ENCODE assay signal across 10 mouse cellular contexts in genomic region chr10:27387531-27387930, GRCm38 (mm10).
A peak's percentile ranks its signal among the peaks of the same experiment; 100 is the strongest.
DNase-seq lines count a peak whose midpoint lies in the region; ATAC-seq and TF ChIP-seq lines count a peak whose summit lies in the region.
"Had no signal": no experiment of that assay in that cellular context is flagged by ENCODE, and none has a peak within 500 bp of the region (broad histone marks: within the 10 kb centered on the region; RNA-seq: fewer than 3 reads in every experiment).

No protein-coding gene starts in this region.

- no peak overlapping the region for H3K9ac ChIP-seq in heart, embryonic 11.5 days (ENCODE audit: low read depth, low read length)
- no peak overlapping the region for H3K9ac ChIP-seq in stomach, postnatal 0 days (ENCODE audit: low read length)
- H3K9ac ChIP-seq: embryonic facial prominence, embryonic 13.5 days had no signal

- no peak for TF ChIP-seq EP300 in stomach, postnatal 0 days (optimal IDR thresholded peaks at IDR 0.05)

- no peaks in the 10 kb centered on the region for H3K36me3 ChIP-seq in heart, embryonic 11.5 days (ENCODE audit: control insufficient read depth, insufficient read depth, low read length)
- H3K36me3 ChIP-seq in stomach, postnatal 0 days (ENCODE audit: control insufficient read depth, insufficient read depth, low read length), result no peaks in the 10 kb centered on the region
- H3K36me3 ChIP-seq: embryonic facial prominence, embryonic 13.5 days; limb, embryonic 10.5 days had no signal

- TF ChIP-seq CTCF in stomach, postnatal 0 days (IDR thresholded peaks at IDR 0.05; ENCODE audit: low read depth), result no peak

- no peaks in the 10 kb centered on the region for H3K4me1 ChIP-seq in heart, embryonic 11.5 days (ENCODE audit: control insufficient read depth, insufficient read depth, low read length)
- no peaks in the 10 kb centered on the region for H3K4me1 ChIP-seq in stomach, postnatal 0 days (replicated peaks; ENCODE audit: control insufficient read depth, insufficient read depth)
- H3K4me1 ChIP-seq: embryonic facial prominence, embryonic 13.5 days; limb, embryonic 10.5 days had no signal

- no peaks in the 10 kb centered on the region for H3K9me3 ChIP-seq in heart, embryonic 11.5 days (replicated peaks; ENCODE audit: control insufficient read depth, low read length)
- H3K9me3 ChIP-seq in stomach, postnatal 0 days (ENCODE audit: control insufficient read depth, low read length), result no peaks in the 10 kb centered on the region
- H3K9me3 ChIP-seq: embryonic facial prominence, embryonic 13.5 days; limb, embryonic 10.5 days had no signal

- H3K27me3 ChIP-seq in heart, embryonic 11.5 days (ENCODE audit: control insufficient read depth, insufficient read depth, low read length), result no peaks in the 10 kb centered on the region
- H3K27me3 ChIP-seq in stomach, postnatal 0 days (ENCODE audit: control insufficient read depth, insufficient read depth, low read length), result no peaks in the 10 kb centered on the region
- H3K27me3 ChIP-seq: embryonic facial prominence, embryonic 13.5 days had no signal

- DNase-seq in heart, adult 8-10 months (ENCODE audit: low spot score), result peak; percentile 66
- DNase-seq in ovary, adult 18-20 months (ENCODE audit: low spot score), result peak; percentile 13
- DNase-seq in ovary, postnatal 36 days (ENCODE audit: low spot score), result no peak
- DNase-seq in kidney, adult 9 months, result peak; percentile 92
- no peak for DNase-seq in stomach, postnatal 0 days (ENCODE audit: low spot score)
- DNase-seq in ovary, postnatal 10 days (ENCODE audit: low spot score), result no peak
- DNase-seq: thymus, postnatal 25 days had no signal

- H3K4me2 ChIP-seq in heart, embryonic 11.5 days, result no peak overlapping the region
- no peak overlapping the region for H3K4me2 ChIP-seq in stomach, postnatal 0 days (replicated peaks; ENCODE audit: low read depth)
- H3K4me2 ChIP-seq: embryonic facial prominence, embryonic 13.5 days had no signal

- no peak overlapping the region for H3K27ac ChIP-seq in heart, embryonic 11.5 days (ENCODE audit: low read depth, low read length)
- H3K27ac ChIP-seq in stomach, postnatal 0 days (replicated peaks), result no peak overlapping the region
- H3K27ac ChIP-seq: embryonic facial prominence, embryonic 13.5 days; limb, embryonic 10.5 days had no signal

- no peak overlapping the region for H3K4me3 ChIP-seq in heart, embryonic 11.5 days (ENCODE audit: low read depth, low read length)
- no peak overlapping the region for H3K4me3 ChIP-seq in stomach, postnatal 0 days (ENCODE audit: low read depth, low read length)
- H3K4me3 ChIP-seq: embryonic facial prominence, embryonic 13.5 days; limb, embryonic 10.5 days had no signal

- 68% methylated on average over 1 of the region's 1 CpGs for WGBS in heart, embryonic 11.5 days (ENCODE audit: insufficient replicate concordance)
- WGBS in stomach, postnatal 0 days, result 31% methylated on average over 1 of the region's 1 CpGs

- ATAC-seq in heart, embryonic 11.5 days (replicated peaks; ENCODE audit: insufficient number of reproducible peaks, low FRiP score, low TSS enrichment), result no peak
- ATAC-seq in stomach, postnatal 0 days (ENCODE audit: low FRiP score, low TSS enrichment), result peak; percentile 47; the same call in 1 of the 2 replicates

Comparison
In these comparisons a context has a peak if more than half of its experiments do, and no peak if none do; other contexts are left out.
1. DNase-seq: peak in heart, adult 8-10 months (single experiment), ovary, adult 18-20 months (single experiment) and kidney, adult 9 months (single experiment); none in ovary, postnatal 36 days (single experiment), stomach, postnatal 0 days (single experiment) and ovary, postnatal 10 days (single experiment).